ENCODE assay signal across 8 mouse cellular contexts in the genomic region with DNA sequence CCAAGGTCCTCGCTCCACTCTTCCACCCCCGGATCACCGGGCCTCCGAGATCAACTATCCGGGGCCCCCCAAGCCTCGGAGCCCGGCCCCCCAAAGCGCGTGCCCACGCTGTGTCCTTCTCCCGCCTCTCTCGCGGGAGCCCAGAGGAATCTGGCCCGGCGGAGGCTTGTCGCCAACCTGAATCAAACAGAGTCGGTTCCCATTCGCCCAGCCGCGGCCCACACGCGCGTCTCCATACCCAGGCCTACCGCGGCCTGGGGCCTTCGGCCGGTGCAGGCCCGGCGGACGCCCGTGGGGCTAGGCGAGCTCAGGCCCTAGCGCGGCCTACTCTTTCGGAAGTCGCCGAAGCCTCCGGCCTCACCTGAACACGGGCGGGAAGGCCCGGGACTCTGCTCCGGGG. TPM values are rescaled to one million over a fixed set of nuclear protein-coding genes. Genes with fewer than 3 reads are reported as not detected.
DNase-seq lines count a peak whose midpoint lies in the region; ATAC-seq lines count a peak whose summit lies in the region.

No protein-coding gene starts in this region.

- H3K36me3 ChIP-seq in limb, embryonic 12.5 days = peaks cover 54% of the 10 kb centered on the region
- peaks cover 3% of the 10 kb centered on the region; the same call in 1 of the 2 replicates for H3K36me3 ChIP-seq in midbrain, embryonic 16.5 days (ENCODE audit: control insufficient read depth, insufficient read depth, low read length)

- peak overlapping the region; percentile 97 for H3K4me3 ChIP-seq in limb, embryonic 12.5 days (replicated peaks)
- peak overlapping the region; percentile 93 for H3K4me3 ChIP-seq in midbrain, embryonic 16.5 days (ENCODE audit: low read depth, low read length)

- peak; percentile 81 for ATAC-seq in limb, embryonic 12.5 days (ENCODE audit: insufficient number of reproducible peaks, insufficient read depth, low FRiP score, low TSS enrichment, low read depth)
- ATAC-seq in midbrain, embryonic 16.5 days = peak; percentile 81

- H3K27ac ChIP-seq in limb, embryonic 12.5 days = peak overlapping the region; percentile 90
- H3K27ac ChIP-seq in midbrain, embryonic 16.5 days (ENCODE audit: low read length) = peak overlapping the region; percentile 83

- H3K9ac ChIP-seq in limb, embryonic 12.5 days (replicated peaks) = peak overlapping the region; percentile 99
- peak overlapping the region; percentile 97 for H3K9ac ChIP-seq in midbrain, embryonic 16.5 days (ENCODE audit: low read depth, low read length)

- H3K9me3 ChIP-seq in limb, embryonic 12.5 days = no peaks in the 10 kb centered on the region
- no peaks in the 10 kb centered on the region for H3K9me3 ChIP-seq in midbrain, embryonic 16.5 days (replicated peaks; ENCODE audit: control insufficient read depth, low read length, poor library complexity, severe bottlenecking)

- no peaks in the 10 kb centered on the region for H3K27me3 ChIP-seq in limb, embryonic 12.5 days
- no peaks in the 10 kb centered on the region for H3K27me3 ChIP-seq in midbrain, embryonic 16.5 days (ENCODE audit: control insufficient read depth, insufficient read depth, low read depth, low read length)

- DNase-seq in cerebellum, adult 11-12 months = peak; percentile 61
- no peak for DNase-seq in cerebellum, adult 11 months
- peak; percentile 54 to 57 for DNase-seq in right cerebral cortex, postnatal 10 days (ENCODE audit: low spot score in 2 of 2)
- DNase-seq in right cerebral cortex, postnatal 25 days = no peak
- DNase-seq in forelimb bud, embryonic 11.5 days (ENCODE audit: low read depth, low spot score) = peak; percentile 33
- DNase-seq in T-cell, adult 2 months (ENCODE audit: low spot score) = no peak

- under 1% methylated on average over 42 of the region's 42 CpGs for WGBS in limb, embryonic 12.5 days
- whole genome bisulfite sequencing in midbrain, embryonic 16.5 days = under 1% methylated on average over 41 of the region's 42 CpGs

- peak overlapping the region; percentile 91 for H3K4me2 ChIP-seq in limb, embryonic 12.5 days
- peak overlapping the region; percentile 81 for H3K4me2 ChIP-seq in midbrain, embryonic 16.5 days (ENCODE audit: low read length)

- H3K4me1 ChIP-seq in limb, embryonic 12.5 days (replicated peaks) = peaks cover 27% of the 10 kb centered on the region
- H3K4me1 ChIP-seq in midbrain, embryonic 16.5 days (ENCODE audit: control insufficient read depth, insufficient read depth, low read length) = peaks cover 34% of the 10 kb centered on the region

RNA-seq across cellular contexts. Expression of a gene that starts 0.5 kb away (rescaled TPM):
- polyA plus RNA-seq in limb, embryonic 12.5 days (2016; fragmentation: Nextera tagmentation; extraction: Ambion mirVana) = 23.0 TPM in 2 replicates
- polyA plus RNA-seq in midbrain, embryonic 16.5 days (2015; fragmentation: Nextera tagmentation; extraction: Ambion mirVana) = 18.4 and 18.8 TPM in 2 replicates

RNA-seq across cellular contexts. Expression of a gene that starts 0.7 kb away (rescaled TPM):
- 341 and 367 TPM in 2 replicates for polyA plus RNA-seq in limb, embryonic 12.5 days (2016; fragmentation: Nextera tagmentation; extraction: Ambion mirVana)
- polyA plus RNA-seq in midbrain, embryonic 16.5 days (2015; fragmentation: Nextera tagmentation; extraction: Ambion mirVana) = 85.9 and 100 TPM in 2 replicates

RNA-seq across cellular contexts. Expression of a gene that starts 48.8 kb away (rescaled TPM):
- 66.7 and 72.8 TPM in 2 replicates for polyA plus RNA-seq in limb, embryonic 12.5 days (2016; fragmentation: Nextera tagmentation; extraction: Ambion mirVana)
- 45.3 and 48.1 TPM in 2 replicates for polyA plus RNA-seq in midbrain, embryonic 16.5 days (2015; fragmentation: Nextera tagmentation; extraction: Ambion mirVana)

Comparison
In these comparisons a context has a peak if more than half of its experiments do, and no peak if none do; other contexts are left out.
1. DNase-seq: peak in cerebellum, adult 11-12 months (single experiment), right cerebral cortex, postnatal 10 days (2 of 2) and forelimb bud, embryonic 11.5 days (single experiment); none in cerebellum, adult 11 months (single experiment), right cerebral cortex, postnatal 25 days (single experiment) and T-cell, adult 2 months (single experiment).